Mouse (Mus musculus) naive thymus-derived CD4-positive, alpha-beta T cell, adult 5 months (primary cell): Measurements from ENCODE around the gene Tmem98. TPM values are rescaled to one million over a fixed set of nuclear protein-coding genes. Genes with fewer than 3 reads are reported as not detected.

Experiments
- polyA plus RNA-seq: library from polyadenylated mRNA; unstranded; fragments of 100-300 nt; shearing (Covaris generic); gene quantifications from one replicate; pipeline ENCODE4 v1.2.1, GENCODE M21; 2017

Tmem98 gene
- polyA plus RNA-seq: not detected

DNA sequence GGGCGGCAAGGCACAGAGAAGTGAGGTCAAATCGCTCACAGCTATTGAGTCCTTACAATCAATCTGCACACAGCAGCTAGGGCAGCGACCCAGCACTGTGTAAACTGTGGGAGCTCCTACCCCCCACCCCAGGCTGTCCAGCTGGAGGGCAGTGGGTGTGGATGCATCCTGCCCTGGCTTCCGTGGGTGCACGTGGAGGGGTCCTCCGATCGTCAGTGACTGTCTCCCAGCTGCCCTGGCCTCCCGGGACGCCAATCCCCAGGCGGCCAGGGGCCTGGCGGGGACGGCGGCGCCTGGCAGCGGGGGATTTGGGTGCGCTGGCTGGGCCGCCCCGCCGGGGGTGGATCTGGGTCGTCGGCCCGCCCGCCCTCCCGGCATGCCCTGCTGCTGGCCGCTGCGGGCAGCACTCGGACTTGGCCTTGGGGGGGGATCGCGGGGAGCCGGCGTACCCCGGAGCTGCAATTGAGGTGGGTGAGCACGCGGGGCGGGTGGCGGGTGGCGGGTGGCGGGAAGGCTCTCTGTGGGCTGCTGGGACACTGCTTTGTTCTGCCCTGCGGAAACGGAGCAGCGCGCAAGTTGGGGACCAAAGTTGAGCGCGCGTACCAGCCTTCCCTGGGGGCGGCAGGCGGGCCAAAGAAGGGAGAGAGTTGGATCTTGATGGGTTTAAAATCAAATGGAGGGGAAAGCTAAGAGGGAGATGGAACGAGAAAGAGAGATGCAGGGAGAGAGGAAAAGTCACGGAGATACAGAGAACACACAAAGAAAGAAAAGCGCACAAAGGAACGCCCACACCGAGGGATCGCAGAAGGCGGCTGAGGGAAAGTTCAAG is at the start of gene Tmem98:
Tmem98 (plus strand) TSS at position 183 of the 829 bp plus-strand sequence.

DNA sequence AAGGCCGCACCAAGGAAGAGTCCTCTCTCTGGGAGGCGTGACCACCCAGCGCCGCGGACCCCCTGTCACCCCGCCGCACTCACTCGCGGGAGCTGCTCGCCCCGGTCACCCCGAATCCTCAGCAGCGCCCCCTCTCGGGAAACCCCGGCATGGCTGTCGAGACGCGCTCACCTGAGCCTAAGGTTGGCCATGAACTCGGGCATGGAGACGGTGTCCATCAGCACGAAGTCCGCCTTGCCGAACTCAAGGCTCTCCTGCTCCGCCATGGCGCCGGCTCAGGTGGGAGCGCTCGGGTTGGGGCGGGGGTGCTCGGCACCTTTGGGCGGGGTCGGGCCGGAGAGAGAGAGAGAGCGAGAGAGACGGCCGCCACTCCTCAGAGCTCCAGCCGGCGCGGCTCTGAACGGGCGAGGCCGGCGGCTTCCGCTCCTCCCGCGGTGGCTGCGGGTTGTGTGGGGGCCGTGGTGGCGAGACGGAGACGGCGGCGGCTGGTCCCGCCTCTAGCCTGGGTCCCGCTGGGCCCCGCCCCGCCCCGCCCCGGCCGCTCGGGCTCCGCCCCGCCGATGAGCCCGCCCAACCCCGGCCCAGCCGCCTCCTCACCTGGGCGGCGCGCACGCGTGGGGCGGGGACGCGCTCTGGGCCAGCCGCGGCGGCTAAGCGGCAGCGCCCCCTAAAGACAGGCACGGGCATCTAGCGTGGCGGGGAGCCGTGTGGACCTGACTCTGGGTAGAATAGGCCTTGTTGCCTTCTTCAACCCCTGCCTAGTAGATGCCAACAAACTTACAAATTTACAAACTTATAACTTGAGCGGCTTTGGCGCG is 30.2 kb upstream of the Tmem98 start, which contains the start of gene Myo1d:
Myo1d (minus strand) TSS at position 499 of the 818 bp plus-strand sequence.

DNA sequence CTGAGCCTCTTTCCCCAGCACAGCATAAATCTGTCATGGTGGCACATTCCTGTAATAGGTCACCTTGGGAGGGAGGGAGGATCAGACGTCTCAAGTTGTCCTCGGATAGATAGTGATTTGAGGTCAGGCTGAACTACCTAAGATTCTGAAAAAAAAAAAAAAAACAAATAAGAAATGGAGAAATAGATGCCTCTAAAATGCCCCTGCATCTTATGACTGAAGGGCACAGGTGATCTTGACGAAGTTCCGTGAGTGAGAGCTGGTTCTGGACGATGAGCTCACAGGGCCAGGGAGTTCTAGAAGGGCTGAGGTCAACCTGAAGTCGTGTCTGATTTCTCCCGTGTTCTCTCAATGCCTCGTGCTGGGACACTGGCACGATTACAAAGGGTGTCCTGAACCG is 48.1 kb downstream of the Tmem98 start, which contains the start of gene Spaca3:
Spaca3 (plus strand) TSS at position 301 of the 400 bp plus-strand sequence.

Other genes with a start within 250 kb of the Tmem98 start
- gene Myo1d, start 30.1 kb upstream of the Tmem98 start, polyA plus RNA-seq: 0.76 TPM
- not detected for gene Spaca3, start 48.2 kb downstream of the Tmem98 start, polyA plus RNA-seq